Mouse (Mus musculus) common myeloid progenitor, adult 5-6 weeks (primary cell): ENCODE results near the gene Usp54. TPM values are rescaled to one million over a fixed set of nuclear protein-coding genes. Genes with fewer than 3 reads are reported as not detected.
"Not testable (repeated sequence)": the region's sequence is repeated elsewhere in the genome, so short reads cannot be mapped to it uniquely, and the experiment has no call there.

Experiments
- ATAC-seq: replicated peaks from 2 replicates; pipeline ENCODE4 v1.8.0; 2016; ENCODE audit warnings: low read depth, mild to moderate bottlenecking, moderate TSS enrichment, inconsistent platforms; ENCODE audit not compliant: poor library complexity, severe bottlenecking
- total RNA-seq: library from RNA; stranded (forward); fragments of 200-1000, 187-1606 nt; gene quantifications from 2 replicates; pipeline ENCODE4 v1.2.3, GENCODE M21; 2017

The Usp54 gene
- total RNA-seq, 1 experiment from 2014 or later = 8.3 TPM

- ATAC-seq = no peak
Observed at GRCm38 (mm10) chr14:20655731-20656130, 14.9 kb upstream of the Usp54 start.

- ATAC-seq = peak; percentile 51; the same call in 1 of the 2 replicates
Observed at GRCm38 (mm10) chr14:20654690-20655421, 14.0 kb upstream of the Usp54 start.

GRCm38 (mm10) chr14:20651722-20652256 lies 10.9 kb upstream of the Usp54 start:
- ATAC-seq = no peak

DNA sequence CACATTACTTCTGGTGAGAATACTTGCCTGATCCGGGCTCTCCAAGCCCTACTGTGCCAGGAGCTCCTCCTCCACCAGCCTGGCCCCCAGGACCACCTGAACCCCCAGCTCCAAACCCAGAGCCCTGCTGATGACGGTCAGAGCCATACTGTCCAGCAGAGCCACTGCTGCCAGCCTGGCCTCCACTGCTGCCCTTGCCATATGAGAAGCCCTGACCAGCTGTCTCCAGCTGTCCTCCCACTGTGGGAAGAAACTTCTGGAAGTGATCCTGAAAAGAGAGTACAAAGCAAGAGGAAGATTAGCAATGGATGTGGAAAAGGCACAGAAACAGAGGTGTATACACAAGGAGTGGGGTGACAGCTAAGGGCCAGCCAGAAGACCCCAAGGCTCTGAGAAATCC lies 10.1 kb upstream of the Usp54 start:
- ATAC-seq = no peak

DNA sequence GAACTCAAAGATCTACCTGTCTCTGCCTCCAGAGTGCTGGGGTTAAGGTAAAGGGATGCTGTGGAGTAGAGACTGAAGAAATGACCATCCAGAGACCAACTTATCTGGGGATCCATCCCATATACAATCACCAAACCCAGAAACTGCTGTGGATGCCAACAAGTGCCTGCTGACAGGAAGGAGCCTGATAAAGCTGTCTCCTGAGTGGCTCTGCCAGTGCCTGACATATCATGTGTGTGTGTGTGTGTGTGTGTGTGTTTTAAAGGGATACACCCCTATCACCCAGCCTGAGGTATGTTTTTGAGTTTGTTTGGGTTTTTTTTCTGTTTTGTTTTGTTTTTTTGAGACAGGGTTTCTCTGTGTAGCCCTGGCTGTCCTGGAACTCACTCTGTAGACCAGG lies 5.5 kb upstream of the Usp54 start:
- peak; percentile 88 for ATAC-seq

- ATAC-seq = no peak
Observed at GRCm38 (mm10) chr14:20645547-20645946, 4.7 kb upstream of the Usp54 start.

GRCm38 (mm10) chr14:20641438-20641875 lies 594 bp upstream of the Usp54 start:
- ATAC-seq = no peak

GRCm38 (mm10) chr14:20639918-20640619 lies 794 bp downstream of the Usp54 start:
- 0 out of 2 replicates have a peak, but pooled peaks have one; percentile 1 for ATAC-seq

GRCm38 (mm10) chr14:20638702-20639101 lies 2.2 kb downstream of the Usp54 start:
- ATAC-seq = no peak

GRCm38 (mm10) chr14:20637818-20638574 lies 2.9 kb downstream of the Usp54 start:
- no peak for ATAC-seq

DNA sequence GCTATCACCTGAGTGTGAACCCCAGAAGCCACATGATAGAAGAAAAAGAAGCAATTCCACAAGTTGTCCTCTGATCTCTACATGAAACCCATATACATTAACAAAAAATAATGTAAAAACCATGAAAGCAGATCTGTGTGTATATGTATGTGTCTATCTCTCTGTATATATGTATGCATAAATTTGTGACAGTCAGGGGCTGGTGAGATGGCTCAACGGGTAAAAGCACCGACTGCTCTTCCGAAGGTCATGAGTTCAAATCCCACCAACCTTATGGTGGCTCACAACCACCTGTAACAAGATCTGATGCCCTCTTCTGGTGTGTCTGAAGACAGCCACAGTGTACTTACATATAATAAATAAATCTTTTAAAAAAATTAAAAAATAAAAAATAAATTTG lies 3.9 kb downstream of the Usp54 start:
- ATAC-seq = not testable (repeated sequence)

DNA sequence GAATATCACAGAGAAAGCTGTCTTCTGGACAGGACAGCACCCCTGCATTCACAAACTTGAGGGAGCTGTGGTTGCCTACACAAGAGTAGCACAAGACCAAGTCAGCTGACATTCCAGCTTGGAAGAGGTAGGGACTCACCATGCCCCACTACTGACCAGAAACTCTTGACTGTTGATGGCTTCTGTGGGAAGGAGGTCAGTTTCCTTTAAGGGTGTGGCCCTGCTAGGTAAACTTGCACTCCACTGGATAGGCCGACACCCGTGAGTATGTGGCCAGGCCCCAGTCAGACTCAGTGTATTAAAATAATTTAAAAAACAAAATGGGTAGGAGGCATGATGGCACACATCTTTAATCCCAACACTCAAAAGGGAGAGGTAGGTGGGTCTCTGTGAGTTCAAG lies 5.3 kb downstream of the Usp54 start:
- ATAC-seq = no peak

- no peak for ATAC-seq
Observed at GRCm38 (mm10) chr14:20631253-20631652, 9.6 kb downstream of the Usp54 start.

DNA sequence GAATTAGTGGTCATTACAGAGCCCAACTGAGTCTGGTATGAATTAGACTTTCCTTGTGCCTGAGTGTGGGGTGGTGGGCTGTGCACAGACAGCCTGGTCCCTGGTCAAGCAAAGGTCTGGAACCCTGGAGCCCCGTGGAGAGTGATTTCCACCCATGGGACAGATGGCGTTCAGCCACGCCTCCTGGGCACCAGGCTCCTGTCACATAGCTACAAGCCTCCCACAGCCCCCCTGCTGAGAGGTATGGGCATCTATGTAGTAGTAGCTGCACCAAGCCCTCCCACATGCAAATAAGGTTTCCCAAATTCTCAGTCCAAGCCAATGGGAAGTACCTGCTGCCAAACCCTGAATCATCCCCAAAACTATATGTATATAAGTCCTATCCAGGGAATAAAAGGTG lies 13.9 kb downstream of the Usp54 start:
- no peak for ATAC-seq

DNA sequence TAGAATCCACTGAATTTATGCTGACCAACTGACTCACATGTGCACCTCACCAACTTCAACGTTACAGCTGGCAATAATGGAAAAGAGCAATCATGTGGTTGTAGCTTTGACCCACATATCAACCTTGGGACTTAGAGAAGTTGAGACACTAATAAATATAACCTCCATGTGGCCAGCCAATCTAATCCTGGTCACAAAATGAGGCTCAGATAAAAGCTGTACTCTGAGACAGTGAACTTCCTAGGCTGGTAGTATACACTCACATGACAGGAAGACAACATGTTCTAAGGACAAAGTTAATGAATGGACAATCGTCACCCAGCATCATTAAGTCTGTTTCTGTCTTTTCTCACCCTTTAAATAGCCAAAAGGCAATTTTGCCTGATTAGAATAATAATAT lies 14.4 kb downstream of the Usp54 start:
- ATAC-seq = no peak

DNA sequence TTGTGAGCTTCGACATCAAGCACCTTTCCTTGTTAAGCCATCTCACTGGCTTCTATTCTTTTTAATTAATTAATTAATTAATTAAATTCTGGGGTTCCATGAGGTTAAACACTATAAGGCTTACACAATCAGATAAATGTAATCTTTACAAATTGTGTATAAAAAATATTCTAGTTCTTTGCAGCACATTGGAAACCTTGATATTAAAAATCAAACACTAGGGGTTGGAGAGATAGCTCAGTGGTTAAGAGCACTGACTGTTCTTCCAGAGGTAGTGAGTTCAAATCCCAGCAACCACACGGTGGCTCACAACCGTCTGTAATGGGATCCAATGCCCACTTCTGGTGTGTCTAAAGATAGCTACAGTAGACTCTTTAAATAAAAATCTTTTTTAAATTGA lies 18.0 kb downstream of the Usp54 start:
- no peak for ATAC-seq

- ATAC-seq = no peak
Observed at GRCm38 (mm10) chr14:20622412-20622811, 18.5 kb downstream of the Usp54 start.

DNA sequence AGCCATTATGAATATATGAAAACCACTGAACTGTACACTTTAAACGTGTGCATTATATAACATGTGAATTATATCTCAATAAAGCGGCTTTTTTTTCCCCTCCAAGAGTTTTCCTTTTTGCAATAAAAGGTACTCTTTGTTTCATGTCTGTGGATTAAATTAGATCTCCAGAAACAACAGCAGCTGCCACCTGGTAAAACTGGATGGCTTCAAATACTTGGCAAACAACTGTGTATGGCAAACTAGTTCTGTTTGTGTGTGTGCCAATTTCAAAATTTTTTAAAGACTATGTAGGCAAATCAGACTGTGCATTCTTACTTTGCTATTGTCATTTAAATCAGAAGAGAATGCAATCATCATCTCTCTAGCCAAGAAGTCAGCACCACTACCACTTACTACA lies 19.0 kb downstream of the Usp54 start:
- no peak for ATAC-seq

GRCm38 (mm10) chr14:20619131-20619530 lies 21.7 kb downstream of the Usp54 start:
- ATAC-seq = no peak

DNA sequence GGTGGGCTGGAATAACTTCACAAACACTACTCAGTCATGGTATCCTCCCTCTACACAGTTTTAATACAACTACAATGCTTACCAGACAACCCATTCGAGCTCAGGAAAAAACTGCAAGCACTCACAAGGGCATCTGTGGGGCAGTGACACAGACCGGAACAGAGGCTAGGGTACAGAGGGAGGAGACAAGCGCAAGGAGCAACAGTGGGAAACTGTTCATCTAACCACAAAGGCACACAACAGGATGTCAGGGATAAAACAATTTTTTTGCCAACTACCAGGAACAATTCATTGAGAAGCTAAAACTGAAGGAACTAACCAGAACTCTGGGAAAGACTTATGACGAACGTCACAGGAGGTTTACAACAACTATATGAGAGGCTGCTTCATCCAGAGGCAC lies 22.7 kb downstream of the Usp54 start:
- ATAC-seq = peak; percentile 94

GRCm38 (mm10) chr14:20616421-20616820 lies 24.4 kb downstream of the Usp54 start:
- ATAC-seq = no peak
